In genomic region chr9:31901781-31902180, GRCm38 (mm10) we compare ENCODE assay signal across 25 mouse cellular contexts. TPM values are rescaled to one million over a fixed set of nuclear protein-coding genes. Genes with fewer than 3 reads are reported as not detected.
"Had no signal": no experiment of that assay in that cellular context is flagged by ENCODE, and none has a peak within 500 bp of the region (broad histone marks: within the 10 kb centered on the region; RNA-seq: fewer than 3 reads in every experiment).

No protein-coding gene starts in this region.

- H3K9ac ChIP-seq: kidney, embryonic 15.5 days; limb, embryonic 13.5 days; liver, embryonic 12.5 days; liver, embryonic 15.5 days; lung, embryonic 15.5 days; midbrain, embryonic 13.5 days had no signal

- H3K27ac ChIP-seq: kidney, embryonic 15.5 days; layer of hippocampus, adult 2 months; limb, embryonic 10.5 days; limb, embryonic 13.5 days; liver, embryonic 12.5 days; liver, embryonic 15.5 days; lung, embryonic 15.5 days; midbrain, embryonic 10.5 days; midbrain, embryonic 13.5 days; stomach, postnatal 0 days had no signal

- H3K27me3 ChIP-seq: liver, embryonic 15.5 days; lung, embryonic 15.5 days had no signal

- H3K9me3 ChIP-seq: kidney, embryonic 15.5 days; limb, embryonic 10.5 days; limb, embryonic 13.5 days; liver, embryonic 12.5 days; liver, embryonic 15.5 days; lung, embryonic 15.5 days; megakaryocyte, embryonic 14.5 days; midbrain, embryonic 10.5 days; midbrain, embryonic 13.5 days had no signal

- ATAC-seq: liver, embryonic 12.5 days; midbrain, embryonic 13.5 days; midbrain, embryonic 16.5 days had no signal

- H3K4me2 ChIP-seq: kidney, embryonic 15.5 days; limb, embryonic 13.5 days; liver, embryonic 12.5 days; liver, embryonic 15.5 days; lung, embryonic 15.5 days; midbrain, embryonic 13.5 days had no signal

- H3K36me3 ChIP-seq: kidney, embryonic 15.5 days; limb, embryonic 10.5 days; limb, embryonic 13.5 days; liver, embryonic 12.5 days; liver, embryonic 15.5 days; lung, embryonic 15.5 days; midbrain, embryonic 10.5 days; midbrain, embryonic 13.5 days had no signal

- H3K4me1 ChIP-seq: kidney, embryonic 15.5 days; liver, embryonic 12.5 days; liver, embryonic 15.5 days; lung, embryonic 15.5 days; megakaryocyte, embryonic 14.5 days; midbrain, embryonic 10.5 days; midbrain, embryonic 13.5 days had no signal

- H3K4me3 ChIP-seq: kidney, embryonic 15.5 days; layer of hippocampus, adult 2 months; limb, embryonic 10.5 days; limb, embryonic 13.5 days; liver, embryonic 12.5 days; liver, embryonic 15.5 days; lung, embryonic 15.5 days; megakaryocyte, embryonic 14.5 days; midbrain, embryonic 10.5 days; midbrain, embryonic 13.5 days had no signal

- DNase-seq: kidney, postnatal 10 days; kidney, postnatal 36 days; layer of hippocampus, adult 9-11 months; liver; lung, adult 18-20 months; lung, postnatal 10 days; lung, postnatal 36 days; right cerebral cortex, postnatal 14 days; right cerebral cortex, postnatal 4 days; thymus, adult 2 months; thymus, postnatal 14 days; thymus, postnatal 4 days had no signal

RNA-seq across cellular contexts. Expression of gene Barx2, which starts 11.5 kb away (rescaled TPM):
- polyA plus RNA-seq: liver, embryonic 12.5 days; liver, embryonic 15.5 days; neural tube, embryonic 14.5 days had no signal
